Mouse (Mus musculus): ENCODE data around the gene Iqcn.

Iqcn gene

DNA sequence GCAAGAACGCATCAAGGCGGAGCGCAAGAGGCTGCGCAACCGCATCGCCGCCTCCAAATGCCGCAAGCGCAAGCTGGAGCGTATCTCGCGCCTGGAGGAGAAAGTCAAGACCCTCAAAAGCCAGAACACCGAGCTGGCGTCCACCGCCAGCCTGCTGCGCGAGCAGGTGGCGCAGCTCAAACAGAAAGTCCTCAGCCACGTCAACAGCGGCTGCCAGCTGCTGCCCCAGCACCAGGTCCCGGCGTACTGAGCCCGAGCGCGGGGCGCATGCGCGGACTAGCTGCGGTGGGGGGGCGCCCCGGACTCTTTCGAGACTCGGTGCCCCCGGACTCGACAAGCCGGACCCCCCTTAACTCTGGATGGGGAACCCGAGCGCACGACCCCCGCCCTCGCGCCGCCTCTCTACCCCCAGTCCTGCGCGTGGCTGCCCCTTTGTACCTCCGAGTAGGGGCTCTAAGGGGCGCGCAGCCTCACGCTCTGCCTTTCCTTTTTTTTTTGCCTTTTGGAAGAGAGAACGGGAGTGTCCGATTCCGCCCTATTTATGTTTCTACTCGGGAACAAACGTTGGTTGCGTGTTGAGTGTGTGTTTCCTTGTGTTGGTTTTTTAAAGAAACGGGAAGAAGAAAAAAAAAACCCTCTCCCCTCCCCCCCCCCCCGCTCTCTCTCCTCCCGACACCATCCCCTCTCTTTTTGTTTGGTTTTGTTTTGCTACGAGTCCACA, 3.3 kb upstream of the Iqcn start:
- peak; percentile 80 to 81 for DNase-seq (ENCODE audit: low spot score in 2 of 2)

GRCm38 (mm10) chr8:70700555-70700922, 2.7 kb upstream of the Iqcn start:
- DNase-seq (ENCODE audit: low spot score in 2 of 2), result peak; percentile 83 to 84

DNA sequence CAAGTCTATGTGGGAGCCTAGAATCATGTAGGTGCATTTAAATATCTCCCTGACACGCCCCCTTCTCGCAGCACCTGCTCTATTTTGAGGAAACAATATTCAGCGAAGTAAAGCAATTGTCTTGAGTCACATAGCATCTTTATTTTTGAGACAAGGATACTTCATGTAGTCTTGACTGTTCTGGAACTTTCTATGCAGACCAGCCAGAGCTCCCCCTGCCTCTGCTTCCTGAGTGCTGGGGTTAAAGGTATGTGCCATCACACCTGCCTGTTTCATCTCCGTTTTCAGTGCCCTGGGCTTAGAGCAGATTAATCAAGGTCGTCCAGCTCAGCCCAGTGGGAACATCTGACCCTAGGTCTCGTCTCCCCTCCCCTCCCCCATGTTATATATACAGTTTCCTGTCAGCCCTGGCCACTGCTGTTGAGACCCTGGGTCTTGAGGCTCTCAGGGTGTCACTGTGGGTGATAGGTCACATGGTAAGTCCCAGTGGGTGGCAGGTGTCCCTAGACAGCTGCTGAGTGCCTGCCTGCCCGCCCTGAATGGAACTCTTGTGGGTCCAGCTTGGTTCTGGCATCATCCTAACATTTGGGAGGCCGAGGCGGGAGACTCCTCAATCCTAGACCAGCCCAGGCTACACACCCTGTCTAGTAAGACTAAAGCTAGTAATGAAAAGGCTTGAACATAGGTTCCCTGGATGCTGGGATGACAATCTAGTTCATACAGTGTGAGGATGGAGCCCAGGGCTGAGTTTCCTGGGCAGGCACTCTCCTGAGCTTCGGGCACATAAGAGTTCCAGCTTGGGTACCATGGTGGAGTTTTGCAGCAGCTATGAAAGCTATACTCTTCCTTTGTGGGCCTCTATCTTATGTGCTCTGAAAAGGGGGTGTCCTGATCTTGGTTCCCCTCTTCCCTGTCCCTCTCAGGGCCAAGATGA, 1.9 kb upstream of the Iqcn start:
- DNase-seq (ENCODE audit: low spot score in 2 of 2), result no peak

DNA sequence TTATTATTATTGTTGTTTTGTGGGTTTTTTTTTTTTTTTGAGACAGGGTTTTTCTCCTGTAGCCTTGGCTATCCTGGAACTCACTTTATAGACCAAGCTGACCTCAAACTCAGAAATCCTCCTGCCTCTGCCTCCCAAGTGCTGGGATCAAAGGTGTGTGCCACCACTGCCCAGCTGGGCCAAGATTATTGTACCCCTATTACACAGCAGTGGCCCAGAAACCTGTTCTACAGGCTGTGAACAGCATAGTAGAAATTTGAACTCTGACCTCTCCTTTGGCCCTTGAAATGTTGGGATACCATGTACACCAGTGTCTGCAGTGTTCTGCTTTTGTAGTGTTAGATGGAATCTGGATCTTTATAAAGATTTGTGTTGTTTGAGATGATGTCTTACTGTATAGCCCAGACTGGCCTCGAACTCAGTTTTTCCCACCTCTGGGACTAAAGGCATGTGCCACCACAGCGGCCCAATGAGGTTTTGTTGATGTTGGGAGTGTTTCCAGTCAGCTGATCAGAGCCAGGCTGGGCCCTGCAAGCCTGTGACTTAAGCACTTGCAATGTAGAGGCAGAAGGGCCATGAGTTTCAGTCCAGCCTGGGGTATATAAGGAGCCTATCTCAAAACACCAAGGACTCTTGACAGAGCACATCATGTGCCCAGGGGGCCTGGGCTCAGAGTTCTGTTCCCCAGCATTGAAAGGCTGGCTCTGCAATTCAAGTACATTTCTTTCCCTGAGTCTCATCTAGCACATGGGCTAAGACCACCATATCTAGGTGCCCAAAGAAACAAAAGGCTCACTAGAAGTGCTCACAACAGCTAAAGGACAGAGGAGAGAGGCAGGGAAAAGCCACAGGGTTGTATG, 1.0 kb upstream of the Iqcn start:
- DNase-seq (ENCODE audit: low spot score in 2 of 2), result no peak

GRCm38 (mm10) chr8:70702842-70703182, 445 bp upstream of the Iqcn start:
- no peak for DNase-seq (ENCODE audit: low spot score in 2 of 2)

DNA sequence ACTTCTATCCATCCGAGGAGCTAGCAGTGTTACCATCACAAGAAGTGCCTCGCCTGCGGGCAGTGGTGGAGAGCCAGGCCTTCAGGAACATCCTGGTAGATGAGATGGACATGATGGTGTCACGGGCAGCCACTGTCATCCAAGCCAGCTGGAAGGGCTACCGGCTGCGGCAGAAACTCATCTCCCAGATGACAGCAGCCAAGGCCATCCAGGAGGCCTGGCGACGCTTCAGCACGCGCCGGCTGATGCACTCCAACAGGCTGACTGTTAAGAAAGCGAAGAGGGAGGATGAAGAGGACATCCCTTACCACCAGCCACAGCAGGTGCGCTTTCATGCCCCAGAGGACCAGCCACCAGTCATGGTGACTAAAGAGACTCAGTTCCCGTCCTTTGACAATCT, 5.0 kb downstream of the Iqcn start:
- DNase-seq (ENCODE audit: low spot score in 2 of 2), result no peak

DNA sequence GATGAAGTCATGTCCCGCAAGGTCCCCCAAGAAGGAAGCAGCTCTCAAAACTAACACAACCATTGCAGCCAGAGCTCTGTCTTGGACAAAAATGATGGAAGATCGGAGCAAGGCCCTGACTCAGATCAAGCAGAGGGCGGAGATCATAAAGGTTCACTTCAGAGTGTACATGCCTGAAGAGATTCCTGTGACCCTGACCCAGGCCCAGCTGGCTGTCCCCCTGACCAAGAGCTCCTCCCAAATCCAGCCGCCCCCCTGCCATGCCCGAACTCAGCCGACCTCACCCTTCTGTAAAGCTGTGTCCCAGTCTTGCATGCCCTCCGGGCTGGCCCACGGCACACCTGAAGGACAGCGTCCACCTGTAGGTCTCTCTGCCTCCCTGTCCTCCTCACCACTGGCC, 6.5 kb downstream of the Iqcn start:
- no peak for DNase-seq (ENCODE audit: low spot score in 2 of 2)

GRCm38 (mm10) chr8:70710296-70710695, 7.0 kb downstream of the Iqcn start:
- DNase-seq (ENCODE audit: low spot score in 2 of 2), result no peak

DNA sequence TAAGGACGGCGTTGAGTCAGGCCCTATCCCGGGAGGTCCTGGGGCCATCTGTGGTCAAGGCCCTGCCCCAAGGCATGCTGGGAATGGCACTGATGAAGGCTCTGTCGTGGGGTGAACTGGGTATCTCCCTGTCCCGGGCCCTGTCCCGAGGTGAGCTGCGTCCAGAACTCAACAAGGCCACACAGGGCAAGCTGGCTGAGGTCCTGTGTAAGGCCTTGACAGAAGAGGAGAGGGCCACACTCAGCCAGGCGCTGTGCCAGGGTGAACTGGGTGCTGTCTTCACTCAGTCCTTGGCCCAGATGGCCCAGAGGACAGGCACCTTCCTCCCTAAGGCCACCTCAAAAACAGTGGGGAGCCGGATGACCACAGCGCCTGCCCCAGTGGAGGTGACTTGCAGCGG, 7.8 kb downstream of the Iqcn start:
- no peak for DNase-seq (ENCODE audit: low spot score in 2 of 2)

DNA sequence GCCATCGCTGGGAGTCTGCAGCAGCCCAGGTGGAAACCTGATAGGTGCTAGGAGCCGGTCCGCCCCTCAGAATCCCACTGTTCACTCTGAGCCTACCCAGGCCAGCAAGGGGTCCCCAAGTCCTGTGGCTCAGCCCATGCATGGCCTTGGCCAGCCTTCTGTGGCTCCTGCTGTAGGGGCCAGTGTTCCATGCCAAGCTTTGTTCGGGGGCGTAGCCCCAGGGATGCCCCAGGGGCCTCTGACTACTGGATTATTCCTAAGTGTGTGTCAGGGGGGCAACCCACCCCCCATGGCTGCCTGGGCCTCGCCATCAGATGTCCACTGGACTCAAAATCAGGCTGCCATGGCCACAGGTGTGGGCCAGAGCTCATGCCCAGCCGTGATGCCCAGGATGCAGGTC, 10.7 kb downstream of the Iqcn start:
- no peak for DNase-seq (ENCODE audit: low spot score in 2 of 2)

DNA sequence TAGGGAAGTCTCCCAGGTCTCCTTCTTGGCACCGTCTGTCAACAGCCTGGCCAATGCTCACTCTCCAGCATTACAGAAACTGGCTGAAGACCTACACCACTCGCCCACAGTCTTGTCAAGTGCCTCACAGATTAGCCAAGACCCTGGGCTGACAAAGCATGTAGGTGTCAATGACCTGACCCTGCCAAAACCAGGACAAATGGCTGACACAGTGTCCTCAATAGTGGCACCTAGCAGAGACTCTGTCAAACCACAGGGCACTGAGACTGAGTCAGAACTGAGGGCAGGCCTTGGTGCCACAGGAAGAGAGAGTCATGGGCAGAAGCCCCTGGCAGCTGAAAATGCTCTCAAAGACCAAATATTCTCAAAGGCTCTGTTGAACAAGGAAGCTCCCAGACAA, 11.8 kb downstream of the Iqcn start:
- no peak for DNase-seq (ENCODE audit: low spot score in 2 of 2)

DNA sequence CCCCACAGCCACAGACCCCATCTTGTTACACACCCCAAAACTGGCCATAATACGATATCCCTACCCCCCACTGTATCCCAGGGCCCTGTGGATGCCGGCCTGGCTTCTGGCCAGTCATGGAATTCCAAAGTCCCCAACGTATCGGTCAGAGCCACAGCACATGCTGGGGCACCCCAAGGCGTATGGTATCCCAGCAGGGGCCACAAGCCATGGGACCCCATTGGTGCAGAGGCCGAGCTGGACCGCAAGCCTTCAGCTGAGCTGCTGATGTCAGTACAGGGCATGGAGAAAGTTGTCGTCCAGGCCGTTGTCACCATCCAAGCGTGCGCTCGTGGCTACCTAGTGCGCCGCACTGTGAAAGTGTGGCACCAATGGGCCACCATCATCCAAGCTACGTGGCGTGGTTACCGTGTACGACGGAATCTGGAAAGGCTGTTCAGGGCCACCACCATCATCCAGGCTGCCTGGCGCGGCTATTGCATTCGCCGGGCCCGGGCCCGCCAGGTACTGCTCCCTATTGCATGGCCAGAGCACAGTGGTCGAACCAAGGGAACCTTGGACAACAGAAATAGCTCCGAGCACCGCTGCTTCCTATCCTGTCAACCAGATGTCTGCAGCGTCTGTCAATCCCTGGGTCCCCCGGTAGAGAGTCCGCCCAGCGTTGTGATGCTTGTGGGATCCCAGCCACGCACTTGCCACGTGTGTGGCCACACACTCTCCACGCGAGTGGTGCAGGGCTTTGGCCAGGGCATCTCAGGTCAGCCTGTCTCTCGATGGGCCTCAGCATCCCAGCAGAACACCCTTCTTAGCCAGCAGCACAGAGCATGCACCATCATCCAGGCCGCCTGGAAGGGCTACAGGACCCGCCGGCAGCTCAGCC, 13.5 kb downstream of the Iqcn start:
- DNase-seq (ENCODE audit: low spot score in 2 of 2), result no peak

- no peak for DNase-seq (ENCODE audit: low spot score in 2 of 2)
Observed at GRCm38 (mm10) chr8:70718297-70718696, 15.0 kb downstream of the Iqcn start, which contains the start of gene Gm3336. Gene Gm3336, plus strand, starts transcription at chr8:70718543.

DNA sequence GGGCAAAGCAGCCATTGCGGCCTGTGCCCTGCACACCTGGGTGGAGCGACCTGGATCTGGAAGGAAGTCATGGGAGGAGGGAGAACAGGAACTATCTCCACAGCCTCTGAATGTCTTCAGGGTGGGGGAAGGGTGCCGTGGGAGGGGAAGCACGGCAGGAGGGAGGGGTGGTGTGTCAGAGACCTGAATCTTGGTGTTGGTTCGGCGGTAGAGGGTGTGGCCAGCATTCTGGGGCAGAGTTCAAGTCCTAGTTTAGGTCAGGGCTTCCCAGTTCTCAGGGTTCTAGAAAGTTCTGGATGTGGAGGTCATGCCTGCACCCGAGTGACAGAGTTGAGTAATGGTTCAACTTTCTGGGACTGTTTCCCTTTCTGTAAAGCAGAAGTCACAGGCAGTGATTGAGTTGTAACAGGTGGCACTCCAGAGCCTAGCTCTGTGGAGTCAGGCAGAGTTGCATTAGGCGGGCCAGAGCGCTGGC, 16.6 kb downstream of the Iqcn start:
- DNase-seq (ENCODE audit: low spot score in 2 of 2), result no peak

- peak in 1 of 2 experiments; percentile 73 for DNase-seq (ENCODE audit: low spot score in 2 of 2)
Observed at GRCm38 (mm10) chr8:70720739-70721138, 17.5 kb downstream of the Iqcn start.

- no peak for DNase-seq (ENCODE audit: low spot score in 2 of 2)
Observed at GRCm38 (mm10) chr8:70721601-70722000, 18.3 kb downstream of the Iqcn start.

DNA sequence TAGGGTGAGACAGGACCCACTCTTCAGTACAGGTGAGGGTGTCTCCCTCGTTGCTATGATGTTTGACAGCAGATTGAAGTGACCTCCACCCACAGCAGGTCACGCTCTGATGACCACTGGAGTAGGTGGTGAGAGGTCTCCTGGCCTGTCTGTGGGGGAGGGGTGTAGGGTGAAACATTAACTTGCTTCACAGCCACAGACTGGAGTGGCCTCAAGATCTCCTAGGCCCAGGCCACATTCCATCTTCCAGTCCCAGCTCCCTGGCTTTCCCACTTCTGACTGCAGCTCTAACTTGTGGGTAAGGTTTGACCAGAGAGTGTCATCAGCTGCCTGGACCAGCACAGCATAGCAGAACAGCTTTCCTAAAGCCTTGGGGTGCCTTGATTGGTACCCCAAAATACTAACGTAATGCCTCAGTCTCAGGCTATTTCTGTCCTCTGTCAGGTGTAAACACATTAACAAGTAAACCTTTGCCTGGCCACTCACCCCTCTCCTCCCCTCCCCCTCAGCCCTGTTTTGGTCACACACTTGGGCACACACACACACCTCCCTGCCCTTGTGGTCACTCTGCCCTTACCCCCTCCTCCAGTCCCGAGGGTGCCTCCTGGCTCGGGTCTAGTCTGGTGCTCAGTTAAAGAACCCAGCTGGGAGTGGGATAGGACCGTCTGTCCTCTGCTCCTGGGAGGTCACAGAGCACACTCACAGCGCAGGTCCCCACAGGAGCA, 20.4 kb downstream of the Iqcn start, which contains the start of gene Pde4c:
Gene Pde4c, plus strand, starts transcription at position 235 of the 725 bp plus-strand sequence.
- DNase-seq (ENCODE audit: low spot score in 2 of 2), result no peak

DNA sequence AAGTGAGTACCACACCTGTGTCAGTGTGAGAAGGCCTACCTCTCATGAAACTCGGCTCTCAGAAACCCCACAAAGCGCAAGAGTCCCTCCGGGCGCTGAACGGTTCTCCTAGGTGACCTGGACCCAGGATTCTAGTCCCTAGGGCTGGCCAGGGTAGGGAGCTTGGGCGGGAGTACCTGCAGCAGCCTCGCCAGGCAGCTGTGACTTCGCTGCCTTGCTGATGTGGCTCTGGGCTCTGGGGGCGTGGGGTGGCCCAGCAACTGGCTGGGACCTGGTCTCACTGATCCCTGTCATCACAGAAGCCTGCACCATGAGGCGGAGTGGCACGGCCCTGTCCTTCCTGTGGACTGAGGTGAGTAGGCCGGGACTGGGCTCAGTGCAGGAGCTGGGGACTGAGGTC, 21.0 kb downstream of the Iqcn start:
- DNase-seq (ENCODE audit: low spot score in 2 of 2), result no peak

GRCm38 (mm10) chr8:70725792-70726447, 22.7 kb downstream of the Iqcn start:
- no peak for DNase-seq (ENCODE audit: low spot score in 2 of 2)

- DNase-seq (ENCODE audit: low spot score in 2 of 2), result no peak
Observed at GRCm38 (mm10) chr8:70726721-70727120, 23.5 kb downstream of the Iqcn start.
